Mouse (Mus musculus): Measurements from ENCODE around the gene Fam114a1.

DNA sequence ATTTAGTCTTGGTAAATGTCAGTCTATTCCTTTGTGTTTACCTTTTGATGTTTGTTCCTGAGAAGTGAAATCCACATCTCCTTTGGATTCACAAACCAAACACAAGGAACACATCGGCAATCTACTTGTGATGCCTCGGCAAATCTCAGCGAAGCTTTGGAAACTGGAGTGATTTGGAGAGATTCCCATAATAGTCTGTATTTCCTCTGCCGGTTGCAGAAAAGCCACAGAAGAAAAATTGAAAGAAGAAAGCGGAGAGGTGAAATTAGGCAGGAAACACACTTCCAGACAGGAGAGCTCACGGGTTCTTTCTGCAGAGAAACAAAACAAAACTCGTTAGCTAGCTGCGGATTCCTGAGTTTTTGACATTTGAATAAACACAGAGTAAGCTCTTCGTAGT, 110.0 kb downstream of the Fam114a1 start:
- TF ChIP-seq HCFC1 (IDR thresholded peaks at IDR 0.05; ENCODE audit: borderline replicate concordance, insufficient read depth, low read length) = no peak
- TF ChIP-seq ZC3H11A (IDR thresholded peaks at IDR 0.05; ENCODE audit: borderline replicate concordance, low read depth, low read length) = no peak
- no peak for TF ChIP-seq CHD2 (IDR thresholded peaks at IDR 0.05; ENCODE audit: low read depth, low read length)
- no peak for TF ChIP-seq MAFK (IDR thresholded peaks at IDR 0.05; ENCODE audit: insufficient read depth, low read depth, low read length)
